Mouse (Mus musculus) hindbrain, embryonic 12.5 days (tissue): ENCODE measurements around the gene Ss18l2. TPM values are rescaled to one million over a fixed set of nuclear protein-coding genes. Genes with fewer than 3 reads are reported as not detected.

Source experiments
- ATAC-seq: fragments of 200-750 bp; cut with Nextera tagmentation; 2 replicates; pipeline ENCODE4 v1.8.0; 2017; ENCODE audit warnings: moderate TSS enrichment; ENCODE audit not compliant: low FRiP score
- H3K27ac ChIP-seq: fragments of 300-500 bp; sonication (generic); 2 replicates; pipeline ENCODE4 v1.5.1; 2016; ENCODE audit warnings: mild to moderate bottlenecking
- H3K27me3 ChIP-seq: fragments of 300-500 bp; sonication (generic); 2 replicates; pipeline ENCODE4 v1.6.1; 2016; ENCODE audit warnings: mild to moderate bottlenecking
- H3K36me3 ChIP-seq: fragments of 300-500 bp; sonication (generic); 2 replicates; pipeline ENCODE4 v1.6.1; 2016; ENCODE audit warnings: mild to moderate bottlenecking
- H3K4me1 ChIP-seq: fragments of 300-500 bp; sonication (generic); 2 replicates; pipeline ENCODE4 v1.6.1; 2016
- H3K4me2 ChIP-seq: fragments of 300-500 bp; sonication (generic); replicated peaks from 2 replicates; pipeline ENCODE4 v1.6.1; 2016; ENCODE audit warnings: mild to moderate bottlenecking
- H3K4me3 ChIP-seq: fragments of 300-500 bp; sonication (generic); 2 replicates; pipeline ENCODE4 v1.5.1; 2016; ENCODE audit warnings: mild to moderate bottlenecking
- H3K9ac ChIP-seq: fragments of 300-500 bp; sonication (generic); 2 replicates; pipeline ENCODE4 v1.6.1; 2016; ENCODE audit warnings: mild to moderate bottlenecking, moderate library complexity
- H3K9me3 ChIP-seq: fragments of 300-500 bp; sonication (generic); replicated peaks from 2 replicates; pipeline ENCODE4 v1.6.1; 2016; ENCODE audit warnings: mild to moderate bottlenecking
- WGBS: fragments of 180-500 bp; shearing (Covaris S2); methylation state at CpG from one replicate; pipeline ENCODE4 v1.1.7; 2016; 5-methylcytosine and 5-hydroxymethylcytosine counted together
- polyA plus RNA-seq: library from polyadenylated mRNA; unstranded; fragments of >200 nt; fragmentation: Nextera tagmentation; extraction: Ambion mirVana; gene quantifications from 2 replicates; pipeline ENCODE4 v1.2.1, GENCODE M21; 2016

The Ss18l2 gene
- polyA plus RNA-seq, 1 experiment from 2014 or later = 130 TPM

DNA sequence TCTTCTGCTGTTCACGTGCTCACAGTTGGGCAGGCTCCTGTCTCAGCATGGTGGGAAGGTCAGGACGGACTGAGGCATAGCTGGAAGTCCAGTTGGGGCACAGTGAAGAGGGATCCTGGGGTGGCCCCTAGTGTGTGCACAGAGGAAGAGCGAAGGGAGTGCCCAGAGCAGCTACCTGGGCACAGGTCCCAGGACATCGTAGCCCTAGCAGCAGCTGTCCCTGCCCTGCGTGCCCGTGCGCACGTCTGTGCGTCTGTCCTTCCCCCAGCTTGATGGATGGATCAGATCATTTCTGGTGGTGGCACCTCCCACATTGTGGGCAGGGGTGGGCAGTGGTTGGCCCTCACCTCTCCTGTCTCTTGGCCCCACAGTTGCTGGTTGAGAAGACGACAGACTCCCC lies 52.1 kb downstream of the Ss18l2 start:
- Histone ChIP-seq H3K4me2 (no peak overlapping the region), H3K27ac (no peak overlapping the region), H3K27me3 (no peaks in the 10 kb centered on the region), H3K9me3 (no peaks in the 10 kb centered on the region), H3K4me1 (peaks cover 39% of the 10 kb centered on the region), H3K4me3 (no peak overlapping the region), H3K36me3 (peaks cover 44% of the 10 kb centered on the region), H3K9ac (no peak overlapping the region)
- 83% methylated on average over 10 of the region's 10 CpGs for WGBS
- ATAC-seq = no peak

GRCm38 (mm10) chr9:121762761-121763160 lies 52.6 kb downstream of the Ss18l2 start:
- 85% methylated on average over 25 of the region's 25 CpGs for WGBS
- Histone ChIP-seq H3K4me1 (peaks cover 35% of the 10 kb centered on the region), H3K9me3 (no peaks in the 10 kb centered on the region), H3K9ac (no peak overlapping the region), H3K36me3 (peaks cover 49% of the 10 kb centered on the region), H3K4me3 (no peak overlapping the region), H3K27ac (no peak overlapping the region), H3K27me3 (no peaks in the 10 kb centered on the region), H3K4me2 (no peak overlapping the region)
- ATAC-seq = no peak

Other genes with a start within 250 kb of the Ss18l2 start
- gene Cck, start 214.6 kb upstream of the Ss18l2 start, polyA plus RNA-seq = 0.88 and 1.2 TPM in 2 replicates
- gene Lyzl4, start 68.2 kb upstream of the Ss18l2 start, polyA plus RNA-seq = 0.33 TPM in 1 of 2 replicates, not detected in the other
- 0.44 and 0.66 TPM in 2 replicates for gene Vipr1, start 67.6 kb upstream of the Ss18l2 start, polyA plus RNA-seq
- 25.9 and 28.7 TPM in 2 replicates for gene Sec22c, start 4.8 kb upstream of the Ss18l2 start, polyA plus RNA-seq
- 77.5 and 85.3 TPM in 2 replicates for gene Nktr, start 8.8 kb downstream of the Ss18l2 start, polyA plus RNA-seq
- 11.6 and 12.4 TPM in 2 replicates for gene Zfp651, start 49.0 kb downstream of the Ss18l2 start, polyA plus RNA-seq
- gene Klhl40, start 67.3 kb downstream of the Ss18l2 start, polyA plus RNA-seq = 0.48 and 2.7 TPM in 2 replicates
- gene Hhatl, start 82.2 kb downstream of the Ss18l2 start, polyA plus RNA-seq = 0.13 and 0.15 TPM in 2 replicates
- 2.9 and 4.4 TPM in 2 replicates for gene Ccdc13, start 129.1 kb downstream of the Ss18l2 start, polyA plus RNA-seq
- gene Higd1a, start 148.0 kb downstream of the Ss18l2 start, polyA plus RNA-seq = 139 and 144 TPM in 2 replicates
- gene Ackr2, start 188.0 kb downstream of the Ss18l2 start, polyA plus RNA-seq = 1.2 and 1.3 TPM in 2 replicates
- gene Cyp8b1, start 206.0 kb downstream of the Ss18l2 start, polyA plus RNA-seq = not detected in 2 replicates
- 1.8 and 2.6 TPM in 2 replicates for gene Fam198a, start 240.7 kb downstream of the Ss18l2 start, polyA plus RNA-seq